Mouse (Mus musculus) ovary, postnatal 10 days (tissue): ENCODE results near the gene Mfsd6l.

Experiments used
- DNase-seq: peaks from one replicate; pipeline ENCODE4 v3.0.0; 2022; ENCODE audit warnings: low spot score

Gene Mfsd6l

DNA sequence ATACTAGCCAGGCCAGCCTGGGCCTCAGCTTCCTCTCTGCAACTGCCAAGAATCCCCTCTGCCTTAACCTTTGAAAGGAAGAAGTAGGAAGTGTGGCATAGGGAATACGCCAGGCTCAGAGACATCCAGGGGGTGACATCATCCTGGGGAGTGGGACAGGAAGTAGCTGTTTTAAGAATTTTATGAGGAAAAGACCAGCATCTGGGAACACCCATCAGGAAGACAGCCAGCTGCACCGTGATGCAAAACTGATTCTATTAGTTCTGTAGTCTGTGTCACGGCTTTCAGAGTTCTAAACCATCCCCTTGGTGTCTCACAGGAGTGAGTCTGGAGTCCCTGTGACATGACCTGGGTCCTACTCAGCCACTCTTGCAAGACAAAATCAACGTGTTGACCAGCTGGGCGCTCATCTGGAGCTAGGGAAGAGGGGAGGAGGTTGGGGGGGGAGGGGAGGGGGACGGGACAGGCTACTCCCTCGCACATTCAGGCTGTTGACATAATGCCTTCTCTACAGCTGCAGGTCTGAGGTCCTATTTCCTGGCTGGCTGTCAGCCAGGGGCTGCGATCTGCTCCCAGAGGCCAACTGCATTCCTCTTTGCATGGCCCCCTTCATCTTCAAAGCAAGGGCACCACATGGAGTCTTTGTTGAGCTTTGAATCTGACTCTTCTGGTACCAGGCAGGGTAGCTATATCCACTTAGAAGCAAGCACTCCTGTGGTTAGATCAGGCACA is 46.4 kb downstream of the Mfsd6l start:
- no peak for DNase-seq

DNA sequence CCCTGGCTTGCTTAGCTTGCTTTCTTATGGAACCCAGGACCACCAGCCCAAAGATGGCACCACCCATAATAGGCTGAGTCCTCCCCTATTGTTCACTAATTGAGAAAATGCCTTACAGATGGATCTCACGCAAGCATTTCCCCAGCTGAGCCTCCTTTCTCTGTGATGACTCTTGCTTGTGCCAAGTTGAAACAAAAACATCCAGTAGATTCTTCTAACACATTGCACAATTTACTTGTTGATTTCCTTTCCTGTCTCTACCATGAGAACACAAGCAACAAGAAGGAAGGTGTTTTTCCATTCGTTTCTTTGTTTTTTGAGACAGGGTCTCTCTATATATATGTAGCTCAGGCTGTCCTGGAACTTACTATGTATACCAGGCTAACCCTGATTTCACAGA is 51.1 kb downstream of the Mfsd6l start:
- DNase-seq: no peak
